Mouse (Mus musculus) gastrocnemius, postnatal 25 days (tissue): ENCODE results near the gene Olfr493. TPM values are rescaled to one million over a fixed set of nuclear protein-coding genes. Genes with fewer than 3 reads are reported as not detected.

Experiments used
- DNase-seq: peaks from one replicate; pipeline ENCODE4 v3.0.0; 2022
- long read RNA-seq, 2 experiments: library from polyadenylated mRNA; stranded (forward); transcript quantifications; one replicate each; pipeline ENCODE4 v2.0.0; 2021
- total RNA-seq, 2 experiments: library from RNA; stranded (reverse); gene quantifications; 1 replicate in 1 of 2; 2 replicates in 1 of 2; pipeline ENCODE4 v1.2.3; 2021

Olfr493 gene
- not detected for total RNA-seq
- long read RNA-seq, experiment 1: 0 reads
- long read RNA-seq, experiment 2: 0 reads

DNA sequence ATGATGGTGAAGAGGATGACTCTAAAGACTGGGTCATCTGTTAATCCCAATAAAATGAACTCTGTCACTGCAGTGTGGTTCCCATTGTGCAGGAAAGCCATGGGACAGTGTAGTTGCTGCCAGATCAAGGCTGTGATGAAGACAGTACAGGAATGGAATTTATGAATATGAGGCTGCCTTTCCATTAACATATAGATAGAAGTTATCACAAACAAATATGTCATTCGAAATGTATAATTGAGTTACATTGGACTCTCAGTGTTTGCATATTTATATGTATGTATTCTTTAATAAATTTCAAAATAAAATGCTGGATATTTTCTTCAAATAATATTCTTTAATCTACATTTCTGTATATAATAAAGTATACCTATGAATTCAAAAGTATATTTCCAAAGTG lies at the start of gene Olfr493:
Olfr493 (minus strand) TSS at position 101 of the 400 bp plus-strand sequence.
- DNase-seq: no peak

DNA sequence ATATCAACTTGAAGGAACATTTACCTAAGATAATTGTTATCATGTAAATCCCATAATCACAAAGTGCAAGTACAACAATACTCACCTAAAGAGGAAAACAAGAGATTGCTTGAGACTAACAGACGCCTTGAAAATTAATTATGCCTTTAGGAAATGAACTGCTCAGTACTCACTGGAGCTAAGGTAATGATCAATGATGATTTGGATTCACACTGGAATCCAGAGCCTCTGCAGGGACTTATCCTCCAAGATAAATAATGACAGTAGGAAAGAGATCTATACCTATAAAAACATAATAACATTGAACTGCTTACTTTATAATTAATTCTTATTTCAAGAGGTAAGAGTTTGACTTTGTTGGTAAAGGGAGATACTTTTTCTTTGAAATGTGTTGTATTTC lies 46.1 kb upstream of the Olfr493 start, which contains the start of gene Olfr495:
Olfr495 (plus strand) TSS at position 301 of the 400 bp plus-strand sequence.
- DNase-seq: no peak

DNA sequence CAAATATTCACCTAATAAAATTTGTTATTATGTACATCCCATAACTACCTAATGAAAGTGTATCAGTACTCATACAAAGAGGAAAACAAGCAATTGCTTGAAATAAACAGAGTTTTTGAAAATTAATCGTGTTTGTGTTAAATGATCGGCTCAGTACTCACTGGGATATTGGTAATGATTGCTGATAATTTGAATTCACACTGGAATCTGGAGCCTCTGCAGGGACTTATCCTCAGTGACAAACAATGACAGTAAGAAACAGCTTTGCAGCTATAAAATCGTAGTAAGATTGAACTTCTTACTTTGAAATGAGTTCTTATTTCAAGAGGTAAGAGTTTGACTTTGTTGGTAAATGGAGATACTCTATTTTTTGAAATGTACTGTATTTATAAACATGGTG lies 18.3 kb upstream of the Olfr493 start, which contains the start of gene Olfr494:
Olfr494 (plus strand) TSS at position 301 of the 400 bp plus-strand sequence.
- no peak for DNase-seq

DNA sequence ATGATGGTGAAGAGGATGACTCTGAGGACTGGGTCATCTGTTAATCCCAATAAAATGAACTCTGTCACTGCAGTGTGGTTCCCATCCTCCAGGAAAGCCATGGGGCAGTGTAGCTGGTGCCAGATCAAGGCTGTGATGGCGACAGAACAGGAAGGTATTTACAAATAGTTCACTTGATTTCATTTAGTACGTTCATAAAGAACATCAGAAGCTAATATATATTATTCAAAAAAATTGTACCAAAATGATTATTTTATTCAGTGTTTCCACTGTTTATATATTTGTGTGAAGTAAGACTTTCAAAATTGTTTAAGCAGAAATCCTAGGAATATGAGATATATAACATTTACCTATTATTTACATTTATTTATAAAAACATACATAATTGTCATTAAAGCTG lies 23.2 kb downstream of the Olfr493 start, which contains the start of gene Olfr492:
Olfr492 (minus strand) TSS at position 101 of the 400 bp plus-strand sequence.
- no peak for DNase-seq

DNA sequence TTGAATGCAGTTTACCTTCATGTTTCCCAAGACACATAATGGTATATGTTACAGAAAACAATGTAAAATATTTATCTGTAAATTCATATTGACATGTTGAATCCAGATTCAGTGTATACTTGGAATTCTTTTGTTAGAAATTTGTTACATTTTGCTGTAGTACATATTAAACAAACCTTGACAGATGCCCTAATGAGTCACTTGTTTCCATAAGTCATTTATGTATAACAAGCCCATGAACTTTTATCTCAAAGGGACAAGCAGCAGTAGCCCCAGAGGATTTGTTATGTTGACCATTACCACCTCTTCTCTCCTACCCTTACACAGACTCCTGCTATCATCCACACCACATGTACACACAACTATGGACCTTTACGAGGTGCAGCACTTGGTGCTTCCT lies 33.6 kb downstream of the Olfr493 start, which contains the start of gene Olfr491:
Olfr491 (plus strand) TSS at position 301 of the 400 bp plus-strand sequence.
- no peak for DNase-seq

Other genes starting within 250 kb of the Olfr493 start
- gene Olfr482, start 249.4 kb downstream of the Olfr493 start, total RNA-seq: under 1 TPM; 0.46 to 0.61 TPM
- not detected for gene Olfr483, start 246.1 kb downstream of the Olfr493 start, total RNA-seq
- not detected for gene Olfr484, start 219.5 kb downstream of the Olfr493 start, total RNA-seq
- gene Olfr485, start 187.1 kb downstream of the Olfr493 start, total RNA-seq: not detected
- not detected for gene Olfr486, start 174.2 kb downstream of the Olfr493 start, total RNA-seq
- not detected for gene Olfr487, start 132.3 kb downstream of the Olfr493 start, total RNA-seq
- gene Olfr488, start 88.6 kb downstream of the Olfr493 start, total RNA-seq: not detected
- gene Olfr490, start 58.0 kb downstream of the Olfr493 start, total RNA-seq: not detected
- not detected for gene Olfr491, start 33.5 kb downstream of the Olfr493 start, total RNA-seq
- gene Olfr492, start 23.3 kb downstream of the Olfr493 start, total RNA-seq: not detected
- gene Olfr494, start 18.4 kb upstream of the Olfr493 start, total RNA-seq: not detected
- gene Olfr495, start 46.2 kb upstream of the Olfr493 start, total RNA-seq: not detected
- gene Olfr497, start 73.4 kb upstream of the Olfr493 start, total RNA-seq: not detected
- not detected for gene Olfr498, start 118.3 kb upstream of the Olfr493 start, total RNA-seq
- not detected for gene Olfr502, start 178.1 kb upstream of the Olfr493 start, total RNA-seq
- not detected for gene Olfr503, start 197.5 kb upstream of the Olfr493 start, total RNA-seq
- not detected for gene Olfr504, start 218.8 kb upstream of the Olfr493 start, total RNA-seq